ENCODE assay signal across 9 mouse cellular contexts in the genomic region with DNA sequence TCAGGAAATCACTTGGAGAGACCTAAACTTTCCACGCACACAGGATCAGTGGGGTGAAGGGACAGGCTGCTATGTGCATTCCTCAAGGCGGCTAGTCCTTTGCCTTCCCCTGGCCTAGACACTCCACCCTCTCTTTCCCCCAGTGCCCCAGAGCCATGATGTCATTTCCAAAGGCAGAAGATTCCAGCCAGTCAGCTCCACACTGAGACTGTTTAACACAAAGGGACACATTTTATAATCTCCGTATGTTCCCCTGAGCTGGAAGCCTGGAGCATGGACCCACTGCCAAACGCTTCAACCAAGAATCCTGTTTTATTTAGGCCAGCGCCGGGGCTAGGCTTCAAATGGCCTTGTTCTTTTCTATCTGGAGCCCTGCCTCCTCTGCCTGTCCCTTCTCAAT.
DNase-seq lines count a peak whose midpoint lies in the region; ATAC-seq lines count a peak whose summit lies in the region.
"Had no signal": no experiment of that assay in that cellular context is flagged by ENCODE, and none has a peak within 500 bp of the region (broad histone marks: within the 10 kb centered on the region; RNA-seq: fewer than 3 reads in every experiment).

No protein-coding gene starts in this region.

- H3K9me3 ChIP-seq in embryonic facial prominence, embryonic 13.5 days: no peaks in the 10 kb centered on the region

- no peak overlapping the region for H3K4me3 ChIP-seq in embryonic facial prominence, embryonic 13.5 days

- DNase-seq in layer of hippocampus, adult 11-12 months (ENCODE audit: low spot score): peak; percentile 31
- no peak for DNase-seq in layer of hippocampus, adult 9-10 months (ENCODE audit: low spot score)
- DNase-seq in cerebellum, adult 11-12 months: peak; percentile 76
- peak; percentile 38 for DNase-seq in heart, postnatal 4 days
- DNase-seq in adrenal gland, postnatal 14 days: no peak
- no peak for DNase-seq in B cell, adult 2 months

- peak overlapping the region; percentile 5; the same call in 1 of the 2 replicates for H3K27ac ChIP-seq in embryonic facial prominence, embryonic 13.5 days

- WGBS in embryonic facial prominence, embryonic 13.5 days: 58% methylated on average over 6 of the region's 6 CpGs

- peaks cover 19% of the 10 kb centered on the region for H3K4me1 ChIP-seq in embryonic facial prominence, embryonic 13.5 days

- ATAC-seq in embryonic facial prominence, embryonic 13.5 days (ENCODE audit: insufficient number of reproducible peaks, insufficient read depth, low FRiP score, low TSS enrichment, low read depth): no peak
- no peak for ATAC-seq in megakaryocyte progenitor cell, adult 5-6 weeks (replicated peaks; ENCODE audit: poor library complexity)

- peaks cover 14% of the 10 kb centered on the region for H3K36me3 ChIP-seq in embryonic facial prominence, embryonic 13.5 days
- H3K36me3 ChIP-seq: G1E had no signal

- no peak overlapping the region for H3K9ac ChIP-seq in embryonic facial prominence, embryonic 13.5 days

- H3K4me2 ChIP-seq in embryonic facial prominence, embryonic 13.5 days: no peak overlapping the region

- H3K27me3 ChIP-seq in embryonic facial prominence, embryonic 13.5 days: no peaks in the 10 kb centered on the region

Comparison
In these comparisons a context has a peak if more than half of its experiments do, and no peak if none do; other contexts are left out.
1. DNase-seq: peak in layer of hippocampus, adult 11-12 months (single experiment), cerebellum, adult 11-12 months (single experiment) and heart, postnatal 4 days (single experiment); none in layer of hippocampus, adult 9-10 months (single experiment), adrenal gland, postnatal 14 days (single experiment) and B cell, adult 2 months (0 of 2).